Mouse (Mus musculus) hindbrain, embryonic 15.5 days (tissue): ENCODE measurements around the gene Olfr1335. TPM values are rescaled to one million over a fixed set of nuclear protein-coding genes. Genes with fewer than 3 reads are reported as not detected.
"Not testable (repeated sequence)": the region's sequence is repeated elsewhere in the genome, so short reads cannot be mapped to it uniquely, and the experiment has no call there.

ENCODE experiments used
- ATAC-seq: fragments of 200-750 bp; cut with Nextera tagmentation; 2 replicates; pipeline ENCODE4 v1.8.0; 2017; ENCODE audit warnings: low read depth, moderate number of reproducible peaks, moderate TSS enrichment; ENCODE audit not compliant: low FRiP score
- H3K27ac ChIP-seq: fragments of 300-500 bp; sonication (generic); replicated peaks from 2 replicates; pipeline ENCODE4 v1.5.1; 2015; ENCODE audit warnings: mild to moderate bottlenecking, inconsistent platforms
- H3K27me3 ChIP-seq: fragments of 300-500 bp; sonication (generic); 2 replicates; pipeline ENCODE4 v1.6.1; 2015; ENCODE audit warnings: control low read depth, inconsistent platforms
- H3K36me3 ChIP-seq: fragments of 300-500 bp; sonication (generic); 2 replicates; pipeline ENCODE4 v1.6.1; 2015; ENCODE audit warnings: control low read depth, inconsistent platforms
- H3K4me1 ChIP-seq: fragments of 300-500 bp; sonication (generic); replicated peaks from 2 replicates; pipeline ENCODE4 v1.6.1; 2015; ENCODE audit warnings: control low read depth, inconsistent platforms
- H3K4me2 ChIP-seq: fragments of 300-500 bp; sonication (generic); 2 replicates; pipeline ENCODE4 v1.6.1; 2015; ENCODE audit warnings: moderate library complexity, mild to moderate bottlenecking, inconsistent platforms
- H3K4me3 ChIP-seq: fragments of 300-500 bp; sonication (generic); 2 replicates; pipeline ENCODE4 v1.5.1; 2015; ENCODE audit warnings: mild to moderate bottlenecking, inconsistent platforms
- H3K9ac ChIP-seq: fragments of 300-500 bp; sonication (generic); 2 replicates; pipeline ENCODE4 v1.6.1; 2015; ENCODE audit warnings: inconsistent platforms
- H3K9me3 ChIP-seq: fragments of 300-500 bp; sonication (generic); 2 replicates; pipeline ENCODE4 v1.6.1; 2016; ENCODE audit warnings: control low read depth, inconsistent platforms
- WGBS: fragments of 180-500 bp; shearing (Covaris S2); methylation state at CpG from one replicate; pipeline ENCODE4 v1.1.7; 2015; 5-methylcytosine and 5-hydroxymethylcytosine counted together
- polyA plus RNA-seq: library from polyadenylated mRNA; unstranded; fragments of >200 nt; fragmentation: Nextera tagmentation; extraction: Ambion mirVana; gene quantifications from 2 replicates; pipeline ENCODE4 v1.2.1, GENCODE M21; 2015

The Olfr1335 gene
- not detected in 2 replicates for polyA plus RNA-seq

DNA sequence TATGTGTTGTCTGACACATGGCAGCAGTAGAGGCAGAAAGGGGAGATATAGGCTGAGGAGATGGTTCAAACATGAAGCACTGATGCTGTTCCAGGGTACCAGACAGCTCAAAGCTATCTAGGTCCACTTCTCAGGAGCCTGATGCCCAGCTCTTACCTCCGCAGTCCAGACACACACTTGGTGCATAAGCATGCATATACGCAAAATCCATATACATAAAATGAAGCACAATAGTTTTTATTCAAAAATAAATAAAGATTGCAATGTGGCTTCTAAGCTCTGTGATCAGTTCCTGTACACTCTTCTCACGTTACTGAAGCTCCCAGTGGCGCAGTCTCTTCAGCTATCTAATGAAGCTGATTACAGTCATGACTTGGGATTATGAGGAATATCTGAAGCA is at the start of gene Olfr1335:
TSS of gene Olfr1335 (minus strand) at position 101 of the 400 bp plus-strand sequence.
- Histone ChIP-seq H3K27ac (no peak within 1 kb of the TSS), H3K36me3 (no peaks in the 10 kb centered on the region), H3K9ac (no peak within 1 kb of the TSS), H3K9me3 (no peaks in the 10 kb centered on the region), H3K4me1 (no peaks in the 10 kb centered on the region), H3K27me3 (no peaks in the 10 kb centered on the region), H3K4me3 (no peak within 1 kb of the TSS), H3K4me2 (no peak within 1 kb of the TSS)
- WGBS, result 96% methylated on average over 4 of the region's 4 CpGs
- ATAC-seq, result no peak

DNA sequence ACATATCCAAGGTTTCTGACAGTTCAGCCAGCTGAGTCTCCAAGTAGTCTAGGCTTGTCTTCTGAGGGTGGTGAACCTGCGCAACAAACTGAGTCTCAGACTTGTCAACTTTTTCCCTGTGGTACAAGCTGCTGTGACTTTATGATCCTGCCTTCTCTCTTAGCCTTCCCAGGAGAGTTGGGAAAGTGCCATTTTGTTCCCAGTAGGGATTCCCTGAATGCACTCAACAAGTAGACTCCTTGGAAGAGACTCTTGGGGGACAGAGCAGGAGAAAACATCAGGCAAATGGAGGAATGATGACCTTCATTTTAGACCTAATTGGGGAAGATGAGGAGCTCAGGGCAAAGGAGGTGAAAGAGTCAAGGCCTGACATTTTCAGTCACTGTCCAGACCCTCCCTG is 26.4 kb upstream of the Olfr1335 start, which contains the start of gene Olfr1333:
TSS of gene Olfr1333 (minus strand) at position 101 of the 400 bp plus-strand sequence.
- H3K4me3 ChIP-seq, result no peak within 1 kb of the TSS
- 100% methylated on average over 1 of the region's 1 CpGs for WGBS

DNA sequence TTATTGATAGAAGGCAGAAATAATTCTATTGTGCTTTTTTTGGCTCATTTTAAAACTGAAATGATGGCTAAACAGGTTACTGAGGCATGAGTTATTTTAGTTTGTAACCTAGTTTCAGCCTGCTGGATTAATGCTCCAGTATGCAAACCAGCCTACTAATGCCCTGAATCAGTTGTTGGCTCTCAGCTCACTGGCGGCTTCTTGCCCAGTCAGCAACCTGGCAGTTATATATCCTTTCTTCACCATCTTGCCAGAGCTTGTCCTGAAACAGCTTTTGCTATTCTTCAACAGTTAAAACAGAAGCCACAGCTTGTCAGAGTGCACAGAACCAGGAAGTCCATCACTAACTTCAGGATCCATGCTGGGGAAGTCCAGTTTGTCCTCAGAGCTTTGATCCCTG is 9.2 kb upstream of the Olfr1335 start:
- no peak overlapping the region for H3K4me3 ChIP-seq
- no peak for ATAC-seq
- no peak overlapping the region for H3K4me2 ChIP-seq
- H3K9ac ChIP-seq, result no peak overlapping the region
- no peaks in the 10 kb centered on the region for H3K9me3 ChIP-seq
- H3K36me3 ChIP-seq, result no peaks in the 10 kb centered on the region
- H3K4me1 ChIP-seq, result no peaks in the 10 kb centered on the region
- no peak overlapping the region for H3K27ac ChIP-seq
- WGBS, result 100% methylated on average over 1 of the region's 1 CpGs
- no peaks in the 10 kb centered on the region for H3K27me3 ChIP-seq

More for the DNA sequence above, 26.4 kb upstream of the Olfr1335 start, which contains the start of gene Olfr1333:
- Histone ChIP-seq H3K9me3 (no peaks in the 10 kb centered on the region), H3K27ac (no peak within 1 kb of the TSS), H3K4me2 (no peak within 1 kb of the TSS), H3K36me3 (no peaks in the 10 kb centered on the region), H3K27me3 (no peaks in the 10 kb centered on the region), H3K9ac (no peak within 1 kb of the TSS), H3K4me1 (no peaks in the 10 kb centered on the region)
- ATAC-seq, result no peak

DNA sequence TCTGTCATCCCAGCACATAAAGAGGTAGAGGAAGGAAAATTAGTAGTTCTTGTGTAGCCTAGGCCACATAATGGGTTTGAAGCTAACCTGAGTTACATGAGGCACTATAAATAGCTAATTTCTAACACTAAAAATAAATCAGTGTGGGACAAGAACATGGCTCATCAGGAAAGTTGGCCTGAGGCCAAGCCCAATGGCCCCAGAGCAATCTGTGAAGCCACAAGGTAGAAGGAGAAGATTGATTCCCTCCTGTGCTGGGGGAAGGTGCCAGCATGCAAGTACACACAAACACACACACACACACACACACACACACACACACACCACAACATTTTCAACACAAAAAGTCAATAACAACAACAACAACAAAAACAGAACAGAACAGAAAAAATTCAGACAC is 16.9 kb downstream of the Olfr1335 start:
- H3K4me1 ChIP-seq, H3K36me3 ChIP-seq, H3K27me3 ChIP-seq, H3K27ac ChIP-seq, H3K4me2 ChIP-seq, H3K9me3 ChIP-seq, ATAC-seq, H3K4me3 ChIP-seq, H3K9ac ChIP-seq: not testable (repeated sequence)

DNA sequence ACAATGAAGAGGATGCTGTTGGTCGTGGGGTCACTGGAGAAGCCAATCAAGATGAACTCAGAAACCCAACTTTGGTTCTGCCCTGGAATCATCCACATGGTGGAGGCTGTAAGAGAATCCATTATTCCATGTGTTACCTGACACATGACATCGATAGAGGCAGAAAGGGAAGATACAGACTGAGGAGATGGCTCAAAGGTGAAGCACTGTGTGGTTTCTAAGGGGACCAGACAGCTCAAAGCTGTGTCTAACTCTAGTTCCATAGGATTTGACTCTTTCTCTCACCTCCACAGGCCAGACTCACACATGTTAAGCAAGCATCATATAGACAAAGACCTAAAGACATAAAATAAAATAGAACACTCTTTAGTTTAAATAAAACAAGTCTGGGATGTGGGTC is 27.3 kb downstream of the Olfr1335 start, which contains the start of gene Olfr1337:
TSS of gene Olfr1337 (minus strand) at position 101 of the 400 bp plus-strand sequence.
- Histone ChIP-seq H3K27me3 (no peaks in the 10 kb centered on the region), H3K27ac (no peak within 1 kb of the TSS), H3K4me2 (no peak within 1 kb of the TSS), H3K4me1 (no peaks in the 10 kb centered on the region), H3K9me3 (no peaks in the 10 kb centered on the region), H3K9ac (no peak within 1 kb of the TSS), H3K4me3 (no peak within 1 kb of the TSS), H3K36me3 (no peaks in the 10 kb centered on the region)
- ATAC-seq, result no peak
- WGBS, result 81% methylated on average over 2 of the region's 2 CpGs

Other genes starting within 250 kb of the Olfr1335 start
- gene Cfap57, start 189.2 kb downstream of the Olfr1335 start, polyA plus RNA-seq, result 1.5 and 2.0 TPM in 2 replicates
- gene Ebna1bp2, start 189.1 kb downstream of the Olfr1335 start, polyA plus RNA-seq, result 87.3 and 96.5 TPM in 2 replicates
- gene Olfr62, start 151.0 kb downstream of the Olfr1335 start, polyA plus RNA-seq, result not detected in 2 replicates
- 0.05 TPM in 1 of 2 replicates, not detected in the other for gene Olfr1342, start 117.2 kb downstream of the Olfr1335 start, polyA plus RNA-seq
- gene Olfr1341, start 106.4 kb downstream of the Olfr1335 start, polyA plus RNA-seq, result not detected in 2 replicates
- gene Olfr1340, start 89.8 kb downstream of the Olfr1335 start, polyA plus RNA-seq, result not detected in 2 replicates
- not detected in 2 replicates for gene Olfr1339, start 77.8 kb downstream of the Olfr1335 start, polyA plus RNA-seq
- gene Olfr1338, start 51.2 kb downstream of the Olfr1335 start, polyA plus RNA-seq, result not detected in 2 replicates
- not detected in 2 replicates for gene Olfr1337, start 27.4 kb downstream of the Olfr1335 start, polyA plus RNA-seq
- gene Olfr1333, start 26.3 kb upstream of the Olfr1335 start, polyA plus RNA-seq, result not detected in 2 replicates
- not detected in 2 replicates for gene Olfr1331, start 54.7 kb upstream of the Olfr1335 start, polyA plus RNA-seq
- gene Olfr1330, start 78.7 kb upstream of the Olfr1335 start, polyA plus RNA-seq, result not detected in 2 replicates
- gene Olfr1329, start 107.5 kb upstream of the Olfr1335 start, polyA plus RNA-seq, result not detected in 2 replicates
- gene Olfr1328, start 128.7 kb upstream of the Olfr1335 start, polyA plus RNA-seq, result not detected in 2 replicates
- gene Lao1, start 151.6 kb upstream of the Olfr1335 start, polyA plus RNA-seq, result not detected in 2 replicates